Mouse (Mus musculus): ENCODE measurements at regions not wholly inside any gene's neighbourhood (a gene's known extent, or its start where the extent isn't known, plus 50 kb on each side); places are given as distances from the start of the nearest gene placed in this dataset.

DNA sequence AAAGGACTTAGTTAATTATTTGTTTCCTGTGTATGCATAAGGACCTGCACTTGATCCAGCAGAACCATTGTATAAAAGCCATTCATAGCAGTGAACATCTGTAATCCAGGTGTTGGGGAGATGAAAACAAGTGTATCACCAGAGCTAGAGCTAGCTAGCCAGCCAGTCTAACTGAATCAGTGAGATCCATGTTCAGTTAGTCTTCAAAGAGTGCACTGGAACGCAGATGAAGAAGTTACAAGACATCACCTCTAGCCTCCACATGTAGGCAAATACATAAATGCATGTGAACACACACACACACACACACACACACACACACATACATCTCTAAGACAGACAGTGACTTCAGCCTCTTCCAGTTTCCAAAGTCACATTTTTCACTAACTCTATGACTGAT, 150.3 kb upstream of the Pitrm1 start:
- TF ChIP-seq EP300 (optimal IDR thresholded peaks at IDR 0.05) (no peak), CTCF (IDR thresholded peaks at IDR 0.05; ENCODE audit: low read depth) (no peak)
